Mouse (Mus musculus): ENCODE measurements around the gene Kit. TPM values are rescaled to one million over a fixed set of nuclear protein-coding genes. Genes with fewer than 3 reads are reported as not detected.

Kit gene
- total and polyA plus RNA-seq, 2 experiments, result 2.4 to 4.0 TPM

- 71% methylated on average over 3 of the region's 3 CpGs for WGBS
- no peak overlapping the region for H3K9ac ChIP-seq (ENCODE audit: low read depth, low read length)
- TF ChIP-seq POLR2A (IDR thresholded peaks at IDR 0.05; ENCODE audit: extremely low read depth, insufficient read depth, low read length) (no peak), CTCF (IDR thresholded peaks at IDR 0.05; ENCODE audit: low read depth, low read length) (no peak)
- H3K36me3 ChIP-seq (ENCODE audit: control insufficient read depth, insufficient read depth, low read length), result no peaks in the 10 kb centered on the region
- H3K4me3 ChIP-seq (ENCODE audit: insufficient read depth, low read depth, low read length), result no peak overlapping the region
- no peaks in the 10 kb centered on the region for H3K4me1 ChIP-seq (ENCODE audit: control insufficient read depth, insufficient read depth, low read length)
- H3K79me2 ChIP-seq (ENCODE audit: control insufficient read depth, insufficient read depth, low read length), result no peaks in the 10 kb centered on the region
- H3K27ac ChIP-seq (replicated peaks; ENCODE audit: insufficient read depth, low read depth, low read length), result no peak overlapping the region
- H3K27me3 ChIP-seq (ENCODE audit: control insufficient read depth, insufficient read depth, low read length), result no peaks in the 10 kb centered on the region
- DNase-seq (ENCODE audit: extremely low read depth, low read depth, low spot score), result no peak
Measured at GRCm38 (mm10) chr5:75667083-75667482, 92.4 kb downstream of the Kit start.

- no peak overlapping the region for H3K4me3 ChIP-seq (ENCODE audit: insufficient read depth, low read depth, low read length)
- no peaks in the 10 kb centered on the region for H3K79me2 ChIP-seq (ENCODE audit: control insufficient read depth, insufficient read depth, low read length)
- no peaks in the 10 kb centered on the region for H3K36me3 ChIP-seq (ENCODE audit: control insufficient read depth, insufficient read depth, low read length)
- TF ChIP-seq CTCF (IDR thresholded peaks at IDR 0.05; ENCODE audit: low read depth, low read length), result no peak
- no peak for TF ChIP-seq POLR2A (IDR thresholded peaks at IDR 0.05; ENCODE audit: extremely low read depth, insufficient read depth, low read length)
- H3K27me3 ChIP-seq (ENCODE audit: control insufficient read depth, insufficient read depth, low read length), result no peaks in the 10 kb centered on the region
- 82% methylated on average over 5 of the region's 5 CpGs for WGBS
- no peak overlapping the region for H3K27ac ChIP-seq (replicated peaks; ENCODE audit: insufficient read depth, low read depth, low read length)
- no peak overlapping the region for H3K9ac ChIP-seq (ENCODE audit: low read depth, low read length)
- no peaks in the 10 kb centered on the region for H3K4me1 ChIP-seq (ENCODE audit: control insufficient read depth, insufficient read depth, low read length)
- no peak for DNase-seq (ENCODE audit: extremely low read depth, low read depth, low spot score)
Measured at GRCm38 (mm10) chr5:75671136-75671788, 96.5 kb downstream of the Kit start.

GRCm38 (mm10) chr5:75676024-75676423, 101.3 kb downstream of the Kit start:
- 67% methylated on average over 3 of the region's 3 CpGs for WGBS
- Histone ChIP-seq H3K79me2 (ENCODE audit: control insufficient read depth, insufficient read depth, low read length) (no peaks in the 10 kb centered on the region), H3K36me3 (ENCODE audit: control insufficient read depth, insufficient read depth, low read length) (no peaks in the 10 kb centered on the region), H3K27me3 (ENCODE audit: control insufficient read depth, insufficient read depth, low read length) (no peaks in the 10 kb centered on the region), H3K4me3 (ENCODE audit: insufficient read depth, low read depth, low read length) (no peak overlapping the region), H3K9ac (ENCODE audit: low read depth, low read length) (no peak overlapping the region), H3K4me1 (ENCODE audit: control insufficient read depth, insufficient read depth, low read length) (no peaks in the 10 kb centered on the region), H3K27ac (replicated peaks; ENCODE audit: insufficient read depth, low read depth, low read length) (no peak overlapping the region)
- no peak for TF ChIP-seq POLR2A (IDR thresholded peaks at IDR 0.05; ENCODE audit: extremely low read depth, insufficient read depth, low read length)
- TF ChIP-seq CTCF (IDR thresholded peaks at IDR 0.05; ENCODE audit: low read depth, low read length), result no peak
- DNase-seq (ENCODE audit: extremely low read depth, low read depth, low spot score), result no peak

- H3K36me3 ChIP-seq (ENCODE audit: control insufficient read depth, insufficient read depth, low read length), result no peaks in the 10 kb centered on the region
- WGBS, result 73% methylated on average over 3 of the region's 3 CpGs
- DNase-seq (ENCODE audit: extremely low read depth, low read depth, low spot score), result no peak
- TF ChIP-seq POLR2A (IDR thresholded peaks at IDR 0.05; ENCODE audit: extremely low read depth, insufficient read depth, low read length), result no peak
- TF ChIP-seq CTCF (IDR thresholded peaks at IDR 0.05; ENCODE audit: low read depth, low read length), result no peak
- H3K9ac ChIP-seq (ENCODE audit: low read depth, low read length), result no peak overlapping the region
- no peaks in the 10 kb centered on the region for H3K27me3 ChIP-seq (ENCODE audit: control insufficient read depth, insufficient read depth, low read length)
- H3K27ac ChIP-seq (replicated peaks; ENCODE audit: insufficient read depth, low read depth, low read length), result no peak overlapping the region
- H3K4me3 ChIP-seq (ENCODE audit: insufficient read depth, low read depth, low read length), result no peak overlapping the region
- H3K4me1 ChIP-seq (ENCODE audit: control insufficient read depth, insufficient read depth, low read length), result no peaks in the 10 kb centered on the region
- H3K79me2 ChIP-seq (ENCODE audit: control insufficient read depth, insufficient read depth, low read length), result no peaks in the 10 kb centered on the region
Measured at GRCm38 (mm10) chr5:75679896-75680295, 105.2 kb downstream of the Kit start.

- DNase-seq (ENCODE audit: extremely low read depth, low read depth, low spot score), result no peak
- Histone ChIP-seq H3K9ac (ENCODE audit: low read depth, low read length) (no peak overlapping the region), H3K36me3 (ENCODE audit: control insufficient read depth, insufficient read depth, low read length) (no peaks in the 10 kb centered on the region), H3K27me3 (ENCODE audit: control insufficient read depth, insufficient read depth, low read length) (no peaks in the 10 kb centered on the region), H3K4me1 (ENCODE audit: control insufficient read depth, insufficient read depth, low read length) (no peaks in the 10 kb centered on the region), H3K4me3 (ENCODE audit: insufficient read depth, low read depth, low read length) (no peak overlapping the region), H3K27ac (replicated peaks; ENCODE audit: insufficient read depth, low read depth, low read length) (no peak overlapping the region), H3K79me2 (ENCODE audit: control insufficient read depth, insufficient read depth, low read length) (no peaks in the 10 kb centered on the region)
- WGBS, result 86% methylated on average over 12 of the region's 12 CpGs
- no peak for TF ChIP-seq POLR2A (IDR thresholded peaks at IDR 0.05; ENCODE audit: extremely low read depth, insufficient read depth, low read length)
- TF ChIP-seq CTCF (IDR thresholded peaks at IDR 0.05; ENCODE audit: low read depth, low read length), result no peak
Measured at GRCm38 (mm10) chr5:75695162-75695809, 120.6 kb downstream of the Kit start.

- WGBS, result 86% methylated on average over 5 of the region's 5 CpGs
- Histone ChIP-seq H3K9ac (ENCODE audit: low read depth, low read length) (no peak overlapping the region), H3K4me3 (ENCODE audit: insufficient read depth, low read depth, low read length) (no peak overlapping the region), H3K79me2 (ENCODE audit: control insufficient read depth, insufficient read depth, low read length) (no peaks in the 10 kb centered on the region), H3K27ac (replicated peaks; ENCODE audit: insufficient read depth, low read depth, low read length) (no peak overlapping the region), H3K4me1 (ENCODE audit: control insufficient read depth, insufficient read depth, low read length) (no peaks in the 10 kb centered on the region), H3K36me3 (ENCODE audit: control insufficient read depth, insufficient read depth, low read length) (no peaks in the 10 kb centered on the region), H3K27me3 (ENCODE audit: control insufficient read depth, insufficient read depth, low read length) (no peaks in the 10 kb centered on the region)
- no peak for TF ChIP-seq POLR2A (IDR thresholded peaks at IDR 0.05; ENCODE audit: extremely low read depth, insufficient read depth, low read length)
- no peak for TF ChIP-seq CTCF (IDR thresholded peaks at IDR 0.05; ENCODE audit: low read depth, low read length)
- no peak for DNase-seq (ENCODE audit: extremely low read depth, low read depth, low spot score)
Measured at GRCm38 (mm10) chr5:75696960-75697359, 122.2 kb downstream of the Kit start.

Data from liver, adult 2 months (tissue).